Mouse (Mus musculus) liver, embryonic 14.5 days (tissue): ENCODE measurements at regions not wholly inside any gene's neighbourhood (a gene's known extent, or its start where the extent isn't known, plus 50 kb on each side); places are given as distances from the start of the nearest gene placed in this dataset.

Experiments
- ATAC-seq: fragments of 200-750 bp; cut with Nextera tagmentation; 2 replicates; pipeline ENCODE4 v1.8.0; 2017; ENCODE audit warnings: moderate number of reproducible peaks, mild to moderate bottlenecking, moderate library complexity; ENCODE audit not compliant: insufficient read depth
- DNase-seq, 3 experiments: peaks; one replicate each; pipeline ENCODE4 v3.0.0-alpha.2; 2012 to 2013; ENCODE audit warnings: low read depth in 3 of 3, low spot score in 3 of 3
- H3K27ac ChIP-seq: fragments of 300-500 bp; sonication (generic); 2 replicates; pipeline ENCODE4 v1.5.1; 2014; ENCODE audit warnings: moderate library complexity, mild to moderate bottlenecking, control low read depth, inconsistent platforms
- H3K27me3 ChIP-seq: fragments of 300-500 bp; sonication (generic); 2 replicates; pipeline ENCODE4 v1.6.1; 2014; ENCODE audit warnings: mild to moderate bottlenecking, low read length, moderate library complexity; ENCODE audit not compliant: control insufficient read depth, insufficient read depth
- H3K36me3 ChIP-seq: fragments of 300-500 bp; sonication (generic); replicated peaks from 2 replicates; pipeline ENCODE4 v1.6.1; 2014; ENCODE audit warnings: low read depth; ENCODE audit not compliant: control insufficient read depth, insufficient read depth
- H3K4me1 ChIP-seq, 2 experiments: fragments of 200-500 bp in 1 of 2; fragments of 300-500 bp in 1 of 2; sonication (generic) in 1 of 2; replicated peaks; 2 replicates each; pipeline ENCODE4 v1.6.1; 2012 to 2014; ENCODE audit warnings: antibody characterized with exemption in 1 of 2, inconsistent platforms in 1 of 2, low read length in 1 of 2; ENCODE audit not compliant: control insufficient read depth in 2 of 2, insufficient read depth in 2 of 2
- H3K4me2 ChIP-seq: fragments of 300-500 bp; sonication (generic); 2 replicates; pipeline ENCODE4 v1.6.1; 2014; ENCODE audit warnings: low read depth, mild to moderate bottlenecking, control low read depth, moderate library complexity
- H3K4me3 ChIP-seq, 2 experiments: fragments of 200-500 bp in 1 of 2; fragments of 300-500 bp in 1 of 2; sonication (generic) in 1 of 2; 2 replicates each; pipeline ENCODE4 v1.5.1; 2012 to 2014; ENCODE audit warnings: low read depth in 2 of 2, low read length in 2 of 2, mild to moderate bottlenecking in 2 of 2, control low read depth in 1 of 2, inconsistent platforms in 1 of 2, moderate library complexity in 1 of 2; ENCODE audit not compliant: insufficient read depth in 1 of 2
- H3K9ac ChIP-seq: fragments of 300-500 bp; sonication (generic); replicated peaks from 2 replicates; pipeline ENCODE4 v1.6.1; 2014; ENCODE audit warnings: mild to moderate bottlenecking, control low read depth, moderate library complexity
- H3K9me3 ChIP-seq: fragments of 300-500 bp; sonication (generic); 2 replicates; pipeline ENCODE4 v1.6.1; 2016; ENCODE audit warnings: low read length, mixed read lengths; ENCODE audit not compliant: control insufficient read depth
- CTCF ChIP-seq: IDR thresholded peaks from 2 replicates; pipeline ENCODE4 v1.5.1; 2016; ENCODE audit warnings: antibody characterized with exemption, low read depth, control low read depth
- EP300 ChIP-seq: IDR thresholded peaks from 2 replicates; pipeline ENCODE4 v1.6.1; 2016; ENCODE audit warnings: antibody characterized with exemption, low read depth
- WGBS: fragments of 180-500 bp; shearing (Covaris S2); extraction: QIAGEN DNeasy Blood & Tissue Kit; methylation state at CpG from one replicate; pipeline ENCODE4 v1.1.7; 2014; ENCODE audit not compliant: insufficient replicate concordance; 5-methylcytosine and 5-hydroxymethylcytosine counted together

DNA sequence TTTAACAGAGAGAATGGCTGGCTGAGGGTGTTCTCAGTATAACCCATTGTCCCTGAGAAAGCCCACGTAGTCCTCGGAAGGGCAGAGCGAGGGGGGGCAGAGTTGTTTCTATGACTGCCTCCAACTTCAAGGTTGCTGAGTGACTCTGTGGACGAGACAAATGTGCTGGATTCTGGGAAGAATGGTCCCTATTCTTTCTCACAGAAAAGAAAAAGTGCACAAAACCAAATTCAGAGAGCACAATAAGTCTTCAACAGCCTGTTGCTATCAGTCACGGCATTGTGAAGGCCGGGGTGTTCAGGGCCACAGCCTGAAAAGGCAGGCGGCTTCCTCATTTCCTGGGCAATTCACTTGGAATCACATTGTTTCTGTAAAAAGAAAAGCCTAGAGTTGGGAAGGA, 165.6 kb upstream of the 3110018I06Rik start:
- no peaks in the 10 kb centered on the region for H3K4me1 ChIP-seq
- no peak for DNase-seq
- no peaks in the 10 kb centered on the region for H3K9me3 ChIP-seq
- no peak overlapping the region for H3K27ac ChIP-seq
- TF ChIP-seq EP300: no peak
- TF ChIP-seq CTCF: no peak
- no peak overlapping the region for H3K4me3 ChIP-seq
- H3K27me3 ChIP-seq: no peaks in the 10 kb centered on the region
- WGBS: 49% methylated on average over 7 of the region's 7 CpGs
- ATAC-seq: no peak
- H3K36me3 ChIP-seq: no peaks in the 10 kb centered on the region
- H3K9ac ChIP-seq: no peak overlapping the region
- H3K4me2 ChIP-seq: no peak overlapping the region

DNA sequence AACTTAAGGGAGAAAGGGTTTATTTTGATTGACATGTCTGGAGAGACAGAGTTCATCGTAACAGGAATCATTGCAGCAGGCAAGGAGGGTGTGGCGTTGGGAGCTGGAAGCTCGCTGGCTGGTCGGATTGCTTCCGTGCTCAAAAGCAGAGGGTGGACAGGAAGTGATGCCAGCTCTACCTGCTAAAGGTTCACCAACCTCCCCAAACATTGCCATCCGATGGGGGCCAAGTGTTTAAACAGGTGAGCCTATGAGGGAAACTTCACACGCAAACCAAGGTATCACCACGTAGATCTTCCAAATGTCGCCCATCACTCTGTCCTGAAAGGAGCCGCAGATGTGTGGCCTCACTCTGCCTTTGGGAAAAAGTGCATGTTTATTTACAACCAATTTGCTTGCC, 162.3 kb upstream of the 3110018I06Rik start:
- Histone ChIP-seq H3K27ac (no peak overlapping the region), H3K27me3 (no peaks in the 10 kb centered on the region), H3K36me3 (no peaks in the 10 kb centered on the region), H3K9ac (no peak overlapping the region), H3K4me1 (no peaks in the 10 kb centered on the region), H3K9me3 (no peaks in the 10 kb centered on the region), H3K4me2 (no peak overlapping the region), H3K4me3 (no peak overlapping the region)
- DNase-seq (no peak), ATAC-seq (no peak)
- WGBS: 74% methylated on average over 10 of the region's 10 CpGs
- TF ChIP-seq EP300 (no peak), CTCF (no peak)

DNA sequence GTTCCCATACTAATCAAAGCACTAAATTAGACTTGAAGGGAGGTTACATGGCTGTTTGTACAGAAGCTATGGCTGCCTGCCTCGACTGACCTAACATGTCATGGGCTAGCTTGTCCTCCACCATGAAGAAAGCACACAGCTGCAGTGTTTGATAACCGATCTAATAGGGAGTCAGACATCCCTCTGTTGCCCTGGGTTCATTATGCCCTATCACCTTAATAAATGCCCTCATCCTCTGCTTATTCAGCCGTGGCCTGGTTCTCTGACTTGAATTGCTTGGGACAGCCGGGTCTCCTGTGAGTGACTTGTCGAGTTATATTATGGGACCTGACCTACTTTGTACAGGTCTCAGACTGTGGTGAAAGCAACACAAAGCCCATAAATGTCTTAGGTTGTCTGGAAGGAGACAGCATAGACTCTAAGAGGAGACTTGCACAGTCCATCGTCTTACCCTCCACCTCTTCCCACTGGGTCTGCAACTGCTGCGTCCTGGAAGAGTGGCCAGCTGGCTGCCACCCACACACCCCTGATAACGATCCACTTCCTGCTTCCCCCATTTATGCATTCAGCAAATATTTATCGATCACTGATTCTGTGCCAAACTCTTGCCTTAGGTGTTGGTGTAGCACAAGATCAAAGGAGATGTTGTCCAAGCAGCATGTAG, 161.2 kb upstream of the 3110018I06Rik start:
- 58% methylated on average over 9 of the region's 9 CpGs for WGBS
- no peak for TF ChIP-seq EP300
- TF ChIP-seq CTCF: no peak

DNA sequence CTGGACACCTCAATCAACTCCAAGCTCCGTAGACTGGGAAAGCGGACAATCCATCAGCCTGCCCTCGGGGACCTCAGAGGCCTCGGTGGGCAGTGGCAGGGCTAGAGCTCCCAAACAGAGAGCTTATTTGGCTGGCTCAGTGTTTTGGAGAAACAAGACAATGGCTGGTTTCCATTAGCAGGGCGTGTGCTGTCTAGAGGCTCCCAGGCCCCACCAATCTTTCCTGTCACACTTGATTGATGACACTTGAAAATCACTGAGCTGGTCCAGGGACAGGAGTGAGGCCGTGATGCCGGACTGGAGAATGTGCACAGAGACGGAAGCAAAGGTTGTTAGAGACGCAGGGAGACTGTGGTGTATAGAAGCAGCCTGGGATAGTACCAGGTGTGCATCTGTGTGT, 159.4 kb upstream of the 3110018I06Rik start:
- Histone ChIP-seq H3K9me3 (no peaks in the 10 kb centered on the region), H3K4me3 (no peak overlapping the region), H3K36me3 (no peaks in the 10 kb centered on the region), H3K4me2 (no peak overlapping the region), H3K4me1 (no peaks in the 10 kb centered on the region), H3K27ac (no peak overlapping the region), H3K27me3 (no peaks in the 10 kb centered on the region), H3K9ac (no peak overlapping the region)
- ATAC-seq (no peak), DNase-seq (no peak)
- 48% methylated on average over 9 of the region's 9 CpGs for WGBS
- TF ChIP-seq EP300: no peak
- no peak for TF ChIP-seq CTCF

More for the DNA sequence above, 161.2 kb upstream of the 3110018I06Rik start:
- no peak overlapping the region for H3K4me3 ChIP-seq
- no peak overlapping the region for H3K9ac ChIP-seq
- DNase-seq (no peak), ATAC-seq (no peak)
- no peaks in the 10 kb centered on the region for H3K4me1 ChIP-seq
- H3K36me3 ChIP-seq: no peaks in the 10 kb centered on the region
- no peak overlapping the region for H3K27ac ChIP-seq
- no peaks in the 10 kb centered on the region for H3K9me3 ChIP-seq
- no peaks in the 10 kb centered on the region for H3K27me3 ChIP-seq
- no peak overlapping the region for H3K4me2 ChIP-seq

DNA sequence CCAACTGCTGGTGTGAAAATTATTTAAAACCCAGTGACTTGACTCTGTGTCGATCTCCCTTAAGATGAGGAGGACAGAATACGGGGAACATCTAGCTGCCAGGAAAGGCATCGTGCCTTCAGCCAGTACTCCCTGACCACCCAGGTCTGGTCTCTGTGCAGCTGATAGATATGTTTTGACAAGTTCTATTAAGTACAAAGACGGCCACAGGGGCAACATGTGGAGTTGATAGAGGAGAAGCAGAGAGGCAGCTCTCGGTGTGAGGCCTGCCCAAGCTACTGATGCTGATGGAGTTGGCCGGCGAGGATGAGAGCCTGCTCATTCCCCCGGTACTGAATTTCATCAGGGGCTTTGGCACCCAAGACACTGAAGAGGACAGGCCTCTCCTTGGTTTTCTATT, 154.1 kb upstream of the 3110018I06Rik start:
- H3K9me3 ChIP-seq: no peaks in the 10 kb centered on the region
- no peak overlapping the region for H3K9ac ChIP-seq
- H3K4me1 ChIP-seq: no peaks in the 10 kb centered on the region
- ATAC-seq (no peak), DNase-seq (no peak)
- no peaks in the 10 kb centered on the region for H3K27me3 ChIP-seq
- H3K4me3 ChIP-seq: no peak overlapping the region
- WGBS: 74% methylated on average over 8 of the region's 8 CpGs
- TF ChIP-seq EP300: no peak
- TF ChIP-seq CTCF: no peak
- H3K36me3 ChIP-seq: no peaks in the 10 kb centered on the region
- H3K27ac ChIP-seq: no peak overlapping the region
- no peak overlapping the region for H3K4me2 ChIP-seq
